Mouse (Mus musculus): ENCODE data around the gene Crip1.
"Not testable (repeated sequence)": the region's sequence is repeated elsewhere in the genome, so short reads cannot be mapped to it uniquely, and the experiment has no call there.

Gene Crip1

GRCm38 (mm10) chr12:113181020-113181419 is 34.9 kb downstream of the Crip1 start:
- DNase-seq (ENCODE audit: extremely low spot score, low spot score): no peak

DNA sequence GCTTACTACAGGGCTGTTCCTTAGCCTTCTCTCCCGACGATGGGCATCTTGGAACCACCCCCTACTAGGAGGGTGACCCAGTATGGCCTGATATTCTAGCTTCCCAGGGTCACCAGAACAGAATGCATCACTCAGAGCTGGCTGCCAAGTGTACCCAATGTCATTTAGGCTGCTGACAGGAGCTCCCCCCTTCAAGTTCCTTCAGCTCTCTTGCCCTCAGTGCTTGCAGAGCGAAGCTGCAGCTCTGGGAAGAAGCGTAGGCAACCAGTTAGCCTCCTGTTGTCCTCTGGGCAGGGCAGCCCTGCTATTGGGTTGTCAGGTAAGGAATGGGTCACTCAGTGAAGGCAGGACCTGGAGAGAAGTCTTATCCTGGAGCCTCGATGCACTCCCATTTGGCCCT is 38.8 kb downstream of the Crip1 start:
- no peak for DNase-seq (ENCODE audit: extremely low spot score, low spot score)

DNA sequence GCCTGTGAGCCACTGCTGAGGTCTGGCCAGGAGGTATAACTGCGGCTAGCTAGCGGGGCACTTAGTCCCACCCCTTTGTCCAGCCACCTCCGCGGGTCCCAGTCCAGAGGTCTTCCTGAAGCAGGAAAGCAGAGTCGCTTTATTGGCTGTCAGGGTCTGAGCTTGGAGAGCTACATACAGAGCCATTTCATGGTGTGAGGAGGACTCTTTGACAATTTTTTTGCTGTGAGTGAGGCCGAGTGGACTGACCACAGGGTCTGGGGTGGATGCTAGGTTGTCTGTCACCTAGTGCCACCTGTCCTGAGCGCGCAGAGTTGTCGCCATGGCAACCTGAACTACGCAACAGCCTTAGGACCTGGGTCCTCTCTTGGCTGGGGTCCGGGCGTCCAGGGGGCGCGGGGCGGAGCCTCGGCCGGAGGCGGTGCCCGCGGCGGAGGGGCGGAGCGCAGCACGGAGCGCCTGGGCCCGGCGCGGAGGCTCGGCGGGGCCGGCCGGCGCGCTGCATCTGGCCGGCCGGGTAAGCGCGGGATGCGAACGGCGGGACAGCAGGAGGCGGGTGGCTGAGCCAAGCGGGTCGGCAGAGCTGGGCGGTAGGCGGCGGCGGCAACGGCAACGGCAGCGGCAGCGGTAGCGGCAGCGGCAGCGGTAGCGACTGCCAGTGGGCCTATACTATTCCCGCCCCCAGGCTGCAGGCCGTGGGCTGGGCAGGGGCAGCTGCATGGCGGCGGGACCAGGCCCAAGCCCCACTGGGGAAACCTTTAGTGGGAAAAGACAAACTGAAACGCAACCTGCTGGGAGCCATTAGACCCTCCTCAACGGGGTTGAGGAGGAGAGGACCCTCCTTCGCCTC is 39.6 kb downstream of the Crip1 start, which contains the start of gene Tmem121:
TSS of gene Tmem121 (plus strand) at position 489 of the 850 bp plus-strand sequence.
- peak; percentile 70 for DNase-seq (ENCODE audit: extremely low spot score, low spot score)

DNA sequence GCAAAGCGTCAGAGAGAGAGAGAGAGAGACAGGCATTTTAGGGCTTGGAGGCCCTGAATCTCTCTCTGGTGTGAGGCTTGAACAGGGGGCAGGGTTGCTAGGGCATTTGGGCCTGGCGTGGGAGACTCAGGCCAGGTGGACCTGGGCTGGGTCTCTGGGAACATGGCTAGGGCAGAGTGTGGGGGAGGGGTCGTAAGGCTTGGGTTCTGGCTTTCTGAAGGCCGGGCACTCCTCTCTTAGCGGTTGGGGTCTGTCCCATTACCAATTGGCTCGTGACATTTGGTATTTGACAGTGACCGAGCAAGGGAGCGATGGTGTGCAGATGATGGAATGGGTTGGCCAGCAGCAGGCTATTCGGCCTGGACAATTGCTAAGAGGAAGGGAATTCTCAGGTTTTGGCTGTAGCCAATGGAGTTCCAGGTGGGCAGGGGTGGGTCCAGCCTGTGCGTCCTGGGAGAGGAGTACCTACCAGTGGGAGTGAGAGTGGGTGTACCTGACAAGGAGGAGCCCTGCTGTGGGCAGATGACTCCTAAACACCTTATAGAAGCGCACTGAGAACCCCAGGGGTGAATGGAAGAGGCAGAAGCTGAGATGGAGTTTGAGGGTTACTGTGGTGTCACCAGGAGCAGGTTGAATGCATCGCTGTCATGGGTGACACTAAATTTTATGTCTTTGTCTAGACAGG is 40.4 kb downstream of the Crip1 start:
- no peak for DNase-seq (ENCODE audit: extremely low spot score, low spot score)

DNA sequence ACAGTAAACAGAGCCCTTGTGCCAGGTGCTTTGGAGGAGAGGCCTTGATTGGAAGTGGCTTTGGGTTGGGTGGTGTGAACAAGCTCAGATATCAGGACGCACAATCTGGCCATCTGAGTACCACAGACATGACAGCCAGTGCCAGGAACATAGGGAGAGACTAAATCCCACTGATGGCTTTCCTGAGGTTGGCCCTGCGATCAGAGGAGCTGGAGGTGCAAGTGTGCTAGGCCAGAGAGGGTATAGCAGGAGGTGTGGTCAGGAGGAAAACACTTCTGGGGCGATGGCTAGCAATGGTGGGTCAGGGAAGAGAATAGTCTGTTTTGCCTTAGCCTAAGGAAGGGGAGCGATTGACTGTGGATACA is 40.9 kb downstream of the Crip1 start:
- no peak for DNase-seq (ENCODE audit: extremely low spot score, low spot score)

DNA sequence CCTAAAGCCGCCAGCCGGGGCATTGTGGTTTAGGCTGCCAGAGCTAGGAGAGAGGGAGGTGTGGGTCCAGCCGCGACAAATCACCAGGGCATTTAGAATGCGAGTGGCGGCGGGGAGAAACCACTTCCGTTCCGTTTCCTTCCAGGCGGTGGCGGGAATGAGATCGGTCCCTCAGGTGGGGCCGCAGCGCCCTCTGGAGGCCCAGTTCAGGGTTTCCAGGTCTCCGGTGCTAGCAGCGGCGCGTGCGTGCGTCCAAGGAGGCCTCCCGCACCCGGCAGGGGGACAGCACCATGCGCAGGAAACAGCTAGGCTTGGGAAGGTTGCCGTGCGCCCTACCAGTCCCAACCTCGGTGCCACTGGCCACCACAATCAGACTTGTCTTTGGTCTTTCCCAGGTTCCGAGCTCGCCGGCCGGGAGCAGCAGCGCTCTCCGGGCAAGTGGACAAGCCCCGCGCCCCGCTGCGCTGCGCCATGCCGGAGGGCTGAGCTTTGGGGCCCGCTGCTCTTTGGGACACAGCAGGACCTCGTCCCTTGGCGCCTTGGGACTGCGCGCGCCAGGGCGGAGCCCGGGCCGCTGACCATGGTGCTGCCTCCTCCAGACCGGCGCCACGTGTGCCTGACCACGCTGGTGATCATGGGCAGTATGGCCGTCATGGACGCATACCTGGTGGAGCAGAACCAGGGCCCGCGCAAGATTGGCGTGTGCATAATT is 41.6 kb downstream of the Crip1 start:
- DNase-seq (ENCODE audit: extremely low spot score, low spot score): peak; percentile 89

- DNase-seq (ENCODE audit: extremely low spot score, low spot score): no peak
Measured at GRCm38 (mm10) chr12:113188349-113189055, 42.4 kb downstream of the Crip1 start.

DNA sequence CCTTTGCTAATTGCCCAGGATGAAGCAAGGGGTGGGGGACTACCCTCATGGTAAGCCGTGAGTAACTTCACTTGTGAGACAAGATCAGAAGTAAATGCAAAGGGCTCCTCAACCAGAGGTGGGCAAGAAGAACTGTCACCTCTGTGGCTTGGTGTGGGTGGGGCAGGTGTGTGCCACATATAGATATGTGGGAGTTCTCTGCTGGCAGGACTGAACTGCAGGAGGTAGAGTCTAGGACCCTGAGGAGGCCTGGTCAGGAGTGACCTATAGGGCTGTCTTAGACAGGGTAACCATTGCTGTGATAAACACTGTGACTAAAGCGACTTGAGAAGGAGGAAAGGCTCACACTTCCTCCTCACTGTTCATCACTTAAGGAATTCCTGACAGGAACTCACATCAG is 47.3 kb downstream of the Crip1 start:
- DNase-seq (ENCODE audit: extremely low spot score, low spot score): no peak

GRCm38 (mm10) chr12:113199132-113199531 is 53.0 kb downstream of the Crip1 start:
- DNase-seq (ENCODE audit: extremely low spot score, low spot score): not testable (repeated sequence)

DNA sequence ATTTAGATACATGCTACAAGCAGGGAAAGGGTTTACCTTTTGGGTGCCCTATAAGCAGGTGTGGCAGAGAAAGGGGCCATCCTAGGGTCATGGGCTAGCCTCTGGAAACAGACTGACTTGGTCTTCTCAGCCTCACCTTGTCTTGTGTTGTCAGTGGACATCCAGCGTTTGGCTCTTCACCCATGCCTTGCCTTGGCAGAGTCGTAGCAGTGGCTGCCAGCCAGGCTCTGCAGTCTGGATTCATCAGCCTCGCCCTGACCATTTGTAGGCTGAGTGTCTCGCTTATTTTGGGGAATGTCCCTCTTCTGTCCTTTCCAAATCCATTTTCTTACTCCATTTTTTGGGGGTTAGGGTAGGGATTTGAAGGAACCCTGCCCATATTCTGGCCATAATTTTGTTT is 55.2 kb downstream of the Crip1 start:
- DNase-seq (ENCODE audit: extremely low spot score, low spot score): no peak

DNA sequence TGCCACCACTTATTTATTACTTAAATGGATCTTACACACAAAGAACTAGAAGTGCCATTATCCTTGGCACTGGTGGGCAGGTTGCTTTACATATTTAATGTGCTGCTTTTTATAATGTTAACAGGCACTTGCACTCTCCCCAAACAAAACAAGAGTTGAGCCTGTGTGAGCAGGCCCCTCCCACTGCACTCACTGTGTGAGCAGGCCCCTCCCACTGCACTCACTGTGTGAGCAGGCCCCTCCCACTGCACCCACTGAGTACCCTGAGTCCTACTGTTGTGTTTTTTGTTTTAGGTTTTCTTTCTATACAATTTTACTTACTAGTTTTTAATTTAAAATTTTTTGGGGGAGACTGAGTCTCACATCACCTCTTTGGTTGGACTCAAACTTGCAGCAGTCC is 55.9 kb downstream of the Crip1 start:
- DNase-seq (ENCODE audit: extremely low spot score, low spot score): no peak
